Mouse (Mus musculus) cerebellum, adult 18-20 months (tissue): ENCODE results near the gene Zfp518b.

Experiments
- DNase-seq, 2 experiments: peaks; one replicate each; pipeline ENCODE4 v3.0.0; 2021

Zfp518b gene

DNA sequence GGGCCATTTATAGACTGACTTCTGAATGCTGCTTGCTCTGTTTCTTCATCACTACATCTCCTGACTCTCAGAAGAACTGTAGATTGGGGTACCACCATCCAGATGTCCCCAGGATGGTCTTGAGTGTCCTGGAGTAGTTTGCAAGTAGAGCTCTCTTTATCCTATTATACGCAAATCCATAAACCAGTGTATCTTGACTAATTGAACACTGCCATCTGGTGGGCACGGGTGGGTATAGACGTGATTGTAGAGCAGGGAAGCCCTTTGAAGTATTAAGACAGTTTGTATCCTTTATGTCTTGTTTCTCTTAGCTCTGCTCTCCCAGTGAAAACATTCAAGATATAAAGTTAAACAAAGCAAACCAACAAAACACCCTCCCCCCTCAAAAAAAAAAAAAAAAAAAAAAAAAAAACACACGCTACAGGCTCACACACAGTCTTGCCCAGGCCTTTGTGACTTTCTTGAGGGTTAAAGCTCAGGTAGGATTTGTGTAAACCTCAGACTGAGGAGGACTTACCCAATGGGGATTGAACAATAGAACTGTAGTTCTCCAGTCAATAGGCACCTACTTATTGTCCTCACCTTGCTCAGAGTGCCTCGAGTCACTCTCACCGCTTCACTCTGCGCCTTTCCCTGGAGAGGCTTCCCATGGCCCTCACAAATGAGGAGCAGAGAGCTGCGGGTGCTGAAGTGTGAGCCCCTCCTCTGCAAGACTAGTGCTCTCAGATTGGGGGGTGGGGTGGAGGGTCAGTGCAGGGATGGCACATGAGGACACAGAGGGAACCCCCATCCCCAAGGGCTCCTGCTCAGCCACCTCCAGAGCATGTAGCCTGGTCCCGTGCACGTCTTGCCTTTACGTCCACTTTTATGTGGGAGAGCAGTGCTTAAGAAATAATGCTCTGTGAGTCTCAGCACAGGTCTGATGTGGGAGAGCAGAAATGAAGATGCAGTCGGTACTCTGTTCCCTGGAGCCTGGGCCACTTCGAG, 51.9 kb downstream of the Zfp518b start:
- peak; percentile 82 to 83 for DNase-seq

- DNase-seq, result no peak
Observed at GRCm38 (mm10) chr5:38628023-38628422, 56.6 kb downstream of the Zfp518b start.

- DNase-seq, result no peak
Observed at GRCm38 (mm10) chr5:38626883-38627282, 57.7 kb downstream of the Zfp518b start.

- peak; percentile 57 to 63 for DNase-seq
Observed at GRCm38 (mm10) chr5:38620783-38621182, 63.8 kb downstream of the Zfp518b start.

- DNase-seq, result no peak
Observed at GRCm38 (mm10) chr5:38618908-38619307, 65.7 kb downstream of the Zfp518b start.
